Mouse (Mus musculus) heart, postnatal 36 days (tissue): ENCODE measurements around the gene Mrpl37. TPM values are rescaled to one million over a fixed set of nuclear protein-coding genes. Genes with fewer than 3 reads are reported as not detected.
A peak's percentile ranks its signal among the peaks of the same experiment; 100 is the strongest.

ENCODE experiments used
- DNase-seq, 2 experiments: peaks; one replicate each; pipeline ENCODE4 v3.0.0; 2021 to 2022
- intact Hi-C: fragments of 180-260 bp; cut with DNase I; formaldehyde crosslinking; loops from one replicate; pipeline ENCODE4 v1.15.1; 2025
- total RNA-seq, 2 experiments: library from RNA; stranded (reverse); gene quantifications; 2 replicates each; pipeline ENCODE4 v1.2.3; 2021

The Mrpl37 gene
- total RNA-seq, 2 experiments from 2014 or later: 102 to 110 TPM

- intact Hi-C loops: no loop called here
- no peak for DNase-seq
These were observed 5.7 kb upstream of the Mrpl37 start for GRCm38 (mm10) chr4:107072343-107072742.

DNA sequence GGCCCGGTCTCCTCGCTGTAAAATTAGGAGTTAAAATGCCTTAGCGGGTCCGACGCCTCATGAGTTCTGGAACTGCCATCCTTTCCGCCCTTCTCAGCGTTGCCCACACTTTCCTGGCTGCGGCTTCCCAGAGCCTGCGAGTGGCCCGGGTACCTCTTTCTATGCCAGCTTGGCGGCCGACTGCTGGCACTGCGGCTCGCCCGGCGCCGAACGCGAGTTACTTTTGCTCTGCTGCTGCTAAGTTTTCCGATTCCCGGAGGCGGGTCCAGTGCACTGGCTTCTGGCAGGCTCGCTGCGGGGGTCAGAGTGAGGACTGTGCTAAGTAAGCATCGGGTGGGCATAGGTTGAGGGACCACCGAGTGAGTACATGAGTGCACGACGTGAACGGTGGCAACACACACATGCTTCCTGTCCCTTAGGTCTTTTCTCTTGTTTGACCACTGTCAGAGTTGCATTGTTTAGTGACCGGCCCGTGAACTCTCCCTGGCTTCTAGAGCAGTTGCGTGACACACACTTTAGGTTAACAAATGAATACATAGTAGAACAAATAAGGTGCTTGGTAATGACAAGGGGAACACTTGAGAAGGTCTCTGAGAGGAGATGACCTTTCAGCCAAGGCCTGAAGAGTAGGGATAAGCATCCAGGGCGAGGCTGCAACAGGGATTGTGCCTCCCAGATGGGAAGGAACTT is 628 bp upstream of the Mrpl37 start:
- DNase-seq: peak in 1 of 2 experiments; percentile 35
- intact Hi-C loops: loop anchor here (2.0 to 5.0 kb wide), 3 partner anchors 96 to 228 kb away; partner anchors contain the start of gene Ssbp3

- no peak for DNase-seq
- intact Hi-C loops: loop anchor here (5.0 kb wide), 1 partner anchor 152 kb away; the partner anchor contains the start of gene Ssbp3
These were observed 2.1 kb downstream of the Mrpl37 start for GRCm38 (mm10) chr4:107064394-107065098.

- intact Hi-C loops: no loop called here
- DNase-seq: no peak
These were observed 3.5 kb downstream of the Mrpl37 start for GRCm38 (mm10) chr4:107063214-107063613.

GRCm38 (mm10) chr4:107061560-107061959 is 5.1 kb downstream of the Mrpl37 start:
- no peak for DNase-seq
- intact Hi-C loops: no loop called here

DNA sequence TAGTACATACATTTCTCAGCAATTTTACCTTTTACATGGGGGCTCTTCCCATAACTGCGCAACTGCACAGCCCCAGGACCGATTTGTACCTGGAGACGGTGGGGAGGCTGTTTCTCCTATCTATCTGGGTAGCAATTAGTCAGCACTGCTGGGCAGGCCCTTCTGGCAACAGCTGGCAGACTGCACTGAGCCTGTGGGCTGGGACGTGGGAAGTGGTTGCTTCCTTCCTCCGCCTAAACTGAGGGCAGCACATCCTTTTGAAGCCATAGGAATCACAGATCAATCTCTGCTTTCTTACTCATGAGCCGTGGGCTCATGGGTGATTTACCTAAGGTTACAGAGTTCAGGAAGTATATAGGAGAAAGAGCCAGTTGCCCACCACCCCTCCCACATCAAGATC is 7.9 kb downstream of the Mrpl37 start:
- intact Hi-C loops: no loop called here

GRCm38 (mm10) chr4:107058346-107058745 is 8.3 kb downstream of the Mrpl37 start:
- intact Hi-C loops: no loop called here
- no peak for DNase-seq

More for the DNA sequence above, 7.9 kb downstream of the Mrpl37 start:
- no peak for DNase-seq

- no peak for DNase-seq
These were observed 10.6 kb downstream of the Mrpl37 start for GRCm38 (mm10) chr4:107056088-107056487.

GRCm38 (mm10) chr4:107052962-107053553 is 13.6 kb downstream of the Mrpl37 start:
- no peak for DNase-seq
- intact Hi-C loops: no loop called here

More at GRCm38 (mm10) chr4:107056088-107056487, 10.6 kb downstream of the Mrpl37 start:
- intact Hi-C loops: no loop called here

- intact Hi-C loops: no loop called here
- no peak for DNase-seq
These were observed 14.8 kb downstream of the Mrpl37 start for GRCm38 (mm10) chr4:107051889-107052288.

GRCm38 (mm10) chr4:107048568-107049162 is 18.0 kb downstream of the Mrpl37 start:
- intact Hi-C loops: no loop called here
- peak; percentile 49 to 64 for DNase-seq

GRCm38 (mm10) chr4:107047806-107048205 is 18.9 kb downstream of the Mrpl37 start:
- no peak for DNase-seq
- intact Hi-C loops: no loop called here

DNA sequence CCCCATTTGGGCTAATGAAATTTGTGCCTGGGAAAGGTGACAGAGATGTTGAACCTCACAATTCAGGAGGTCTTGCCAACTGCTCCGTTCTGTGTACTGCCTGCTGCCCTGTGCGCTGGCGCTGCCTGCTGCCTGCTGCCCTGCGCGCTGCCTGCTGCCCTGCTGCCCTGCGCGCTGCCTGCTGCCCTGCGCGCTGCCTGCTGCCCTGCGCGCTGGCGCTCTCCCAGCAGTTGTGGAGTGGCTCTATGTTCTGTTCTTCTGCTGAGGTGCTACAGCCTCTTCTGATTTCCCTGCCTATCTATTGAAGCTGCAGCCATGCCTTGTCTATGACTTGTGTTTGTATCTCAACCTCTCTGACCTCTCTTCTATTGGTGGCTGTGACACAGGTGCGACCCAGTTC is 21.5 kb downstream of the Mrpl37 start:
- DNase-seq: no peak
- intact Hi-C loops: no loop called here

DNA sequence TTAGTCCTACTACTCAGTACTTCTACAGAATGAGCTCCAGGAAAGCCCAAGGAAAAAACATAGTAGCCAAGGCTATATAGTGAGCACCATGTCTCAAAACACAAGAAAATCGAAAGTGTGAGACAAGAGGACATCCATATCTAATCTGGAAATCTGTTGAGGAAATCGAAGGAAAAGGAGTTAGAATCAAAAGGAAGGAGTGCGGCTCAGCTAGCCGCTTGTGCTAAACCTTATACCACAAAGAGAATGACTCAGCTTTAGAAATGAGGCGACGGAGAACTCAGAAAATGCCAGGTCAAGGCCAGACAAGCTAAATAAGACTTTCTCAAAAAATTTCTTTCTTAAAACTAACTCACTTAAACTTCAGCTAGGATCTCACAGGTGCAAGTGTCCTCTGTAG is 24.4 kb downstream of the Mrpl37 start:
- intact Hi-C loops: no loop called here
- DNase-seq: no peak

DNA sequence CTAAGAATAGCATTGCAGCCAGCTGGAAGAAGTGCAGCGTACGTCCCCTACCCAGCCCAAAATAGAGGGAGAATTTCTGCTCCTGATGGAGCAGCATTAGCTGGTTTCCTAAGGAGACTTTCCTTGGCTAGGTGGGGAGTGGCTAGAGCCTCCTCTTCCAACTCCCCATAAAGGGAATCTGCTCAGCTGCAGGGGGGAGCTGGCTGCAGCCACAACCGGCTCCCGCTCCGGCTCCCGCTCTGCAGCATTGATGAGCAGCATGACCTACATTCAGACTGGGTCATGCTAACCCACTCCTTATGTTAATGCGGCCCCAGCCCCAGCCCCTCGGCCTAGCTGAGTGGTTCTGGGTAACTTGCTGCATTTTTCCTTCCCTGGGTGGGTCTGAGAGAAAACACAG is 27.4 kb downstream of the Mrpl37 start:
- intact Hi-C loops: no loop called here

DNA sequence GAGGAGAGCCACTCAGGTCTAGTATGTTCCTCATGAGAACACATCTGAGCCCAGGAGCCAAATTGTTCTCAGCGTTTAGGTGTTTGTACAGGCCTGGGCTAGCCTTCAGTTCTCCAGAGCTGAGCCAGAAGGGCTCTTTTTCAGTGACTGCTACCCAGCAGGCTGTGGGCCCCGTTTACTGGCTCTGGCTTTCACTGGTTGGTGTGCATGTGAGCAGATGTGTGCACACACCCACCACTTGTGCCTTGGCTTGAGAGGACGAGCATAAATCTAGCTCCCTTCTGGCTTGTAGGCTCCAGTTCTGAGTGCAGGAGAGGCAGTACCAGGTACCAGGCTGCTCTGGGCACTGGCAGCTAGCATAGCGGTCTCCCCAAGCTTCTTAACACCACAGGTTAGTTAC is 28.4 kb downstream of the Mrpl37 start:
- intact Hi-C loops: no loop called here
- DNase-seq: no peak

More for the DNA sequence above, 27.4 kb downstream of the Mrpl37 start:
- DNase-seq: no peak

GRCm38 (mm10) chr4:107036985-107037384 is 29.7 kb downstream of the Mrpl37 start:
- no peak for DNase-seq

DNA sequence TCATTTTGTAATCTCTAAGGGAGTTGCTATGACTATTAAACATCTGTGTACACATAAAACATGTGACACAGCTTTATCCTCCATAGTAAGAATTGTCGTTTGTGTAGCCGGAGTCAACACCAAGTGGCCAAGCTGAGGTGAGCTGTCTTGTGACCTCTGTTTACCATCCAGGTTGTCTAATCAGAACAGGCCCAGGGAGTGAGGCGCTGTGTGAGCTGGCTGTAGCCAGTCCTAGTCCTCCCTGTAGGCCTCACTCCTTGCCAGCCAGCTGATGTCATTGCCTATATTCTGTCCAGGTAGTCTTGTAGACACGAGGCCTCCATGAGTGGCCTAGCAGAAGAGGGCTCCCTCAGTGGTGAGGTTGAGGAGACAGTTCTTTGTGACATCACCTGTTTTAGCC is 31.0 kb downstream of the Mrpl37 start:
- intact Hi-C loops: no loop called here
- DNase-seq: no peak

More at GRCm38 (mm10) chr4:107036985-107037384, 29.7 kb downstream of the Mrpl37 start:
- intact Hi-C loops: no loop called here

DNA sequence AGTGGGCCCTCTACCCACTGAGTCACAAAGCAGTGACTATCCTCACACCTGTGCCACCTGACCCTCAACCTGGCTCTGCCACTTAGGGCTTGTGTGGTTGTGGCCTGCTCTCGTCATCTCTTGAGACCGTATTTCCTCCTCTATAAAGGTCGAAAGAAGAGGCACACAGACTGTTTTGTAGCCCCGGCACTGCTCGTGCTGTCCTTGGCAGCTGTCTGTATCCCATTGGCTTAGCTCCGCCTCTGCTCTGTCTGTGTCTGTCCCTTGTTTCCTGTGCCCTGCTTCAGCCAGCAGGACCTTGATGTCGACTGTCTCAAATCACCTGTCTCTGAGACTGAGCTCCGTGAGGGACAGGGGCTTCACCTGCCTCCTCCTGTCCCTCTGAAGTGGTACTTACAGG is 40.2 kb downstream of the Mrpl37 start:
- no peak for DNase-seq
- intact Hi-C loops: no loop called here

DNA sequence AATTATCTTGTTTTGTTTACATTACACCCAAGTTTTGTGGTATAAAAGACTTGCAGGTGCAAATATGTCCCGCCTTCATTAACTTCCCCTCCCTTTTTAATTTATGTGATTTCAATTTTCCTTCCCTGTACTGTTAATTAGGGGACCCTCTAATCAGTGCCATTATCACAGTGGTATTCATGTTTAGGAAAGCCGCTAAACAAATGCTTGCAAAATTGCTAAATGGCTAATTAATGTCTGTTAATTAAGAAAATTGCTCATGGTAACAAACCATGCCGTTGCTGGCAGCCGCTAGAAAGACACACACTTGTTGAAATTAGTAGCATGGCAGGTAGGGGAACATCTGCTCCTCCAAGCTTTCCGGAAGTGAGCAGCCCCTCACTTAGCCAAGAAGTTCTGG is 41.3 kb downstream of the Mrpl37 start:
- DNase-seq: no peak
- intact Hi-C loops: no loop called here

GRCm38 (mm10) chr4:107024899-107025298 is 41.8 kb downstream of the Mrpl37 start:
- no peak for DNase-seq
- intact Hi-C loops: no loop called here
